Mouse (Mus musculus): ENCODE data around the gene Cd22. TPM values are rescaled to one million over a fixed set of nuclear protein-coding genes. Genes with fewer than 3 reads are reported as not detected.
"Not testable (repeated sequence)": the region's sequence is repeated elsewhere in the genome, so short reads cannot be mapped to it uniquely, and the experiment has no call there.

Gene Cd22
- total RNA-seq, 2 experiments from 2014 or later = not detected

GRCm38 (mm10) chr7:30828871-30829270, 51.3 kb downstream of the Cd22 start:
- DNase-seq (ENCODE audit: low spot score in 2 of 2); intact Hi-C loops (cut with DNase I): not testable (repeated sequence)

GRCm38 (mm10) chr7:30826660-30827059, 53.5 kb downstream of the Cd22 start:
- no peak for DNase-seq (ENCODE audit: low spot score in 2 of 2)
- intact Hi-C loops (cut with DNase I) = no loop called here

- no peak for DNase-seq (ENCODE audit: low spot score in 2 of 2)
Measured at GRCm38 (mm10) chr7:30824306-30824705, 55.8 kb downstream of the Cd22 start.

GRCm38 (mm10) chr7:30823675-30824074, 56.5 kb downstream of the Cd22 start, which contains the start of gene Ffar2:
Gene Ffar2 (minus strand): TSS chr7:30823775.
- intact Hi-C loops (cut with DNase I) = no loop called here
- no peak for DNase-seq (ENCODE audit: low spot score in 2 of 2)

More at GRCm38 (mm10) chr7:30824306-30824705, 55.8 kb downstream of the Cd22 start:
- intact Hi-C loops (cut with DNase I) = no loop called here

GRCm38 (mm10) chr7:30821532-30821931, 58.6 kb downstream of the Cd22 start:
- intact Hi-C loops (cut with DNase I) = no loop called here
- DNase-seq (ENCODE audit: low spot score in 2 of 2) = no peak

GRCm38 (mm10) chr7:30820854-30821445, 59.2 kb downstream of the Cd22 start:
- intact Hi-C loops (cut with DNase I) = no loop called here

GRCm38 (mm10) chr7:30820131-30820530, 60.0 kb downstream of the Cd22 start:
- no peak for DNase-seq (ENCODE audit: low spot score in 2 of 2)
- intact Hi-C loops (cut with DNase I) = no loop called here

More at GRCm38 (mm10) chr7:30820854-30821445, 59.2 kb downstream of the Cd22 start:
- DNase-seq (ENCODE audit: low spot score in 2 of 2) = no peak

Other genes with a start within 250 kb of the Cd22 start
- gene Etv2, start 244.5 kb downstream of the Cd22 start, total RNA-seq (2021) = not detected
- gene Rbm42, start 230.0 kb downstream of the Cd22 start, total RNA-seq (2021) = 10 to 100 TPM; 67.9 to 69.0 TPM
- 1 to 10 TPM; 5.9 to 6.5 TPM for gene Haus5, start 215.3 kb downstream of the Cd22 start, total RNA-seq (2021)
- gene Pmis2, start 208.7 kb downstream of the Cd22 start, total RNA-seq (2021) = not detected
- not detected for gene 2200002J24Rik, start 181.4 kb downstream of the Cd22 start, total RNA-seq (2021)
- 1 to 10 TPM in 1 of 2 experiments, under 1 TPM in 1; 0.78 to 1.0 TPM for gene Atp4a, start 168.1 kb downstream of the Cd22 start, total RNA-seq (2021)
- 100 to 1,000 TPM; 137 TPM for gene Tmem147, start 150.8 kb downstream of the Cd22 start, total RNA-seq (2021)
- gene Gapdhs, start 136.7 kb downstream of the Cd22 start, total RNA-seq (2021) = not detected
- 10 to 100 TPM in 1 of 2 experiments, 1 to 10 TPM in 1; 5.5 to 10.0 TPM for gene Sbsn, start 128.9 kb downstream of the Cd22 start, total RNA-seq (2021)
- gene Dmkn, start 116.6 kb downstream of the Cd22 start, total RNA-seq (2021) = 1 to 10 TPM; 3.6 to 4.2 TPM
- gene Krtdap, start 92.4 kb downstream of the Cd22 start, total RNA-seq (2021) = not detected
- gene Ffar2, start 56.6 kb downstream of the Cd22 start, total RNA-seq (2021) = under 1 TPM in 1 of 2 experiments, not detected in 1; 0.17 TPM
- gene Ffar3, start 24.2 kb downstream of the Cd22 start, total RNA-seq (2021) = under 1 TPM in 1 of 2 experiments, not detected in 1; 0.21 TPM
- not detected for gene Ffar1, start 18.8 kb downstream of the Cd22 start, total RNA-seq (2021)
- 100 to 1,000 TPM; 112 to 195 TPM for gene Mag, start 34.5 kb upstream of the Cd22 start, total RNA-seq (2021)
- not detected for gene Hamp2, start 44.3 kb upstream of the Cd22 start, total RNA-seq (2021)
- not detected for gene Hamp, start 63.7 kb upstream of the Cd22 start, total RNA-seq (2021)
- gene Usf2, start 76.5 kb upstream of the Cd22 start, total RNA-seq (2021) = 100 to 1,000 TPM; 113 to 115 TPM
- 10 to 100 TPM; 11.9 to 13.0 TPM for gene Lsr, start 93.1 kb upstream of the Cd22 start, total RNA-seq (2021)
- under 1 TPM; 0.18 to 0.27 TPM for gene Fam187b, start 93.4 kb upstream of the Cd22 start, total RNA-seq (2021)
- 10 to 100 TPM; 36.3 to 37.2 TPM for gene Fxyd5, start 162.1 kb upstream of the Cd22 start, total RNA-seq (2021)
- gene Fxyd7, start 171.1 kb upstream of the Cd22 start, total RNA-seq (2021) = 100 to 1,000 TPM; 326 to 365 TPM
- gene Fxyd1, start 176.9 kb upstream of the Cd22 start, total RNA-seq (2021) = 10 to 100 TPM; 46.1 to 47.7 TPM
- 10 to 100 TPM; 16.2 to 17.5 TPM for gene Lgi4, start 179.0 kb upstream of the Cd22 start, total RNA-seq (2021)
- not detected for gene Fxyd3, start 196.4 kb upstream of the Cd22 start, total RNA-seq (2021)
- gene Hpn, start 234.9 kb upstream of the Cd22 start, total RNA-seq (2021) = 1 to 10 TPM; 2.0 to 3.3 TPM
- 100 to 1,000 TPM; 359 to 374 TPM for gene Scn1b, start 246.7 kb upstream of the Cd22 start, total RNA-seq (2021)